In the genomic region with DNA sequence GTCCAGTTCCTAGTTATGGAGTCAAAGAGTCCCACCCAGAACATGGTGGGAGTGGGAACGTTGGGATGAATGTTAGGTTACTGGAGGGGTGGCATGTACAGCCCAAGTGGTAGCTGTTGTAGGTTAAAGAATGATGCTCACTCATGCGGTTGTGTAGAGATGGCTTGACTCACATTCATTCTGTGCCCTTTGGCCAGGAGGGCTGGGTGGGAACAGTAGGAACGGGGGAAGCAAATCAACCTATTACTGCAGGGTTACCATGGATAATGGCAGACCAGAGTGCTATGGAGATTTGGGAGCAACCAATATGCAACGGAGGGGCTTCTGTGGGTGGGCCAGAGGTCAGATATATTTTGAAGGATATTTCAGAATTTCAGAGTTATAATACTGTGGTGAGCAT, we compare ENCODE assay signal across 16 mouse cellular contexts. TPM values are rescaled to one million over a fixed set of nuclear protein-coding genes. Genes with fewer than 3 reads are reported as not detected.
DNase-seq lines count a peak whose midpoint lies in the region; ATAC-seq and TF ChIP-seq lines count a peak whose summit lies in the region.
"Had no signal": no experiment of that assay in that cellular context is flagged by ENCODE, and none has a peak within 500 bp of the region (broad histone marks: within the 10 kb centered on the region; RNA-seq: fewer than 3 reads in every experiment).

No protein-coding gene starts in this region.

- H3K36me3 ChIP-seq in hindbrain, embryonic 12.5 days, result no peaks in the 10 kb centered on the region
- H3K36me3 ChIP-seq in hindbrain, embryonic 11.5 days (ENCODE audit: control insufficient read depth, insufficient read depth, low read length), result no peaks in the 10 kb centered on the region
- H3K36me3 ChIP-seq in lung, embryonic 16.5 days (ENCODE audit: control insufficient read depth, insufficient read depth, low read length), result no peaks in the 10 kb centered on the region
- H3K36me3 ChIP-seq in hindbrain, postnatal 0 days (ENCODE audit: insufficient read depth, low read length), result no peaks in the 10 kb centered on the region
- H3K36me3 ChIP-seq: midbrain, embryonic 13.5 days had no signal

- peaks cover 44% of the 10 kb centered on the region for H3K4me1 ChIP-seq in hindbrain, embryonic 12.5 days
- peaks cover 9% of the 10 kb centered on the region; the same call in 1 of the 2 replicates for H3K4me1 ChIP-seq in hindbrain, embryonic 11.5 days (replicated peaks; ENCODE audit: control insufficient read depth, insufficient read depth, low read length)
- peaks cover 26% of the 10 kb centered on the region; the same call in 1 of the 2 replicates for H3K4me1 ChIP-seq in lung, embryonic 16.5 days (replicated peaks; ENCODE audit: control insufficient read depth, insufficient read depth, low read length)
- peaks cover 32% of the 10 kb centered on the region for H3K4me1 ChIP-seq in hindbrain, postnatal 0 days (ENCODE audit: insufficient read depth, low read length)

- ATAC-seq in hindbrain, embryonic 12.5 days (ENCODE audit: low FRiP score), result no peak
- no peak for ATAC-seq in hindbrain, embryonic 11.5 days (ENCODE audit: low FRiP score)
- no peak for ATAC-seq in lung, embryonic 16.5 days (ENCODE audit: low read depth)
- no peak for ATAC-seq in hindbrain, postnatal 0 days
- ATAC-seq: forebrain, embryonic 14.5 days had no signal

- peaks cover 37% of the 10 kb centered on the region for H3K27me3 ChIP-seq in hindbrain, embryonic 12.5 days
- peaks cover 29% of the 10 kb centered on the region for H3K27me3 ChIP-seq in hindbrain, embryonic 11.5 days (ENCODE audit: control insufficient read depth, insufficient read depth, low read length)
- peaks cover 32% of the 10 kb centered on the region for H3K27me3 ChIP-seq in lung, embryonic 16.5 days (ENCODE audit: control insufficient read depth, insufficient read depth, low read depth, low read length)
- peaks cover 24% of the 10 kb centered on the region for H3K27me3 ChIP-seq in hindbrain, postnatal 0 days (ENCODE audit: insufficient read depth, low read length)

- no peak for TF ChIP-seq CTCF in hindbrain, postnatal 0 days (IDR thresholded peaks at IDR 0.05; ENCODE audit: low read depth)

- H3K4me3 ChIP-seq in hindbrain, embryonic 12.5 days, result no peak overlapping the region
- H3K4me3 ChIP-seq in hindbrain, embryonic 11.5 days (ENCODE audit: low read depth, low read length), result no peak overlapping the region
- no peak overlapping the region for H3K4me3 ChIP-seq in lung, embryonic 16.5 days (ENCODE audit: low read length)
- H3K4me3 ChIP-seq in hindbrain, postnatal 0 days (ENCODE audit: low read length), result no peak overlapping the region
- H3K4me3 ChIP-seq: midbrain, embryonic 13.5 days had no signal

- no peaks in the 10 kb centered on the region for H3K9me3 ChIP-seq in hindbrain, embryonic 12.5 days (replicated peaks)
- H3K9me3 ChIP-seq in hindbrain, embryonic 11.5 days (ENCODE audit: control insufficient read depth, low read length), result no peaks in the 10 kb centered on the region
- no peaks in the 10 kb centered on the region for H3K9me3 ChIP-seq in lung, embryonic 16.5 days (ENCODE audit: control insufficient read depth, low read length)
- no peaks in the 10 kb centered on the region for H3K9me3 ChIP-seq in hindbrain, postnatal 0 days (ENCODE audit: low read length)
- H3K9me3 ChIP-seq: midbrain, embryonic 13.5 days had no signal

- H3K27ac ChIP-seq in hindbrain, embryonic 12.5 days, result no peak overlapping the region
- no peak overlapping the region for H3K27ac ChIP-seq in hindbrain, embryonic 11.5 days (ENCODE audit: low read depth, low read length)
- H3K27ac ChIP-seq in lung, embryonic 16.5 days (ENCODE audit: low read length), result peak overlapping the region; percentile 44
- peak overlapping the region; percentile 36; the same call in 1 of the 2 replicates for H3K27ac ChIP-seq in hindbrain, postnatal 0 days

- WGBS in hindbrain, embryonic 12.5 days, result 72% methylated on average over 4 of the region's 4 CpGs
- WGBS in hindbrain, embryonic 11.5 days, result 82% methylated on average over 4 of the region's 4 CpGs
- 75% methylated on average over 4 of the region's 4 CpGs for WGBS in lung, embryonic 16.5 days
- WGBS in hindbrain, postnatal 0 days, result 76% methylated on average over 4 of the region's 4 CpGs

- H3K4me2 ChIP-seq in hindbrain, embryonic 12.5 days (replicated peaks), result 0 out of 2 replicates have a peak overlapping the region, but pooled peaks have one; percentile 41
- H3K4me2 ChIP-seq in hindbrain, embryonic 11.5 days (replicated peaks; ENCODE audit: low read depth, low read length), result no peak overlapping the region
- no peak overlapping the region; the same call in 1 of the 2 replicates for H3K4me2 ChIP-seq in lung, embryonic 16.5 days (ENCODE audit: low read depth, low read length)
- no peak overlapping the region for H3K4me2 ChIP-seq in hindbrain, postnatal 0 days (ENCODE audit: low read depth, low read length)

- H3K9ac ChIP-seq in hindbrain, embryonic 12.5 days, result no peak overlapping the region
- no peak overlapping the region for H3K9ac ChIP-seq in hindbrain, embryonic 11.5 days (ENCODE audit: low read depth, low read length)
- H3K9ac ChIP-seq in lung, embryonic 16.5 days (ENCODE audit: low read length), result peak overlapping the region; percentile 49; the same call in 1 of the 2 replicates
- H3K9ac ChIP-seq in hindbrain, postnatal 0 days (replicated peaks; ENCODE audit: low read length), result no peak overlapping the region

- peak; percentile 92 for DNase-seq in heart, adult 11 months
- no peak for DNase-seq in heart, adult 18-20 months
- DNase-seq in hindbrain, embryonic 11.5 days (ENCODE audit: low spot score), result no peak
- no peak for DNase-seq in lung, adult 18-20 months
- no peak for DNase-seq in hindbrain, postnatal 0 days (ENCODE audit: low spot score)
- no peak for DNase-seq in frontal cortex, postnatal 25 days (ENCODE audit: low spot score in 2 of 2)
- DNase-seq: thymus, adult 18-20 months had no signal

RNA-seq across cellular contexts. Expression of gene Sox18, which starts 3.5 kb away (rescaled TPM):
- total RNA-seq in heart, adult 18-20 months (2021), result 10 to 100 TPM; 38.7 to 49.6 TPM
- polyA plus RNA-seq in hindbrain, embryonic 12.5 days (2016; fragmentation: Nextera tagmentation; extraction: Ambion mirVana), result 21.4 and 22.0 TPM in 2 replicates
- polyA plus RNA-seq in hindbrain, embryonic 11.5 days (2014; fragmentation: Nextera tagmentation; extraction: Ambion mirVana), result 17.0 and 17.1 TPM in 2 replicates
- polyA plus RNA-seq in lung, embryonic 16.5 days (2015; fragmentation: Nextera tagmentation; extraction: Ambion mirVana), result 84.1 and 84.8 TPM in 2 replicates
- total RNA-seq in hindbrain, postnatal 0 days (2014; rRNA removed), result 10.8 and 14.7 TPM in 2 replicates
- 10.6 and 11.6 TPM in 2 replicates for polyA plus RNA-seq in hindbrain, postnatal 0 days (2015; fragmentation: Nextera tagmentation; extraction: Ambion mirVana)

RNA-seq across cellular contexts. Expression of gene Tcea2, which starts 5.2 kb away (rescaled TPM):
- total RNA-seq in heart, adult 18-20 months (2021), result 1 to 10 TPM; 5.1 to 5.8 TPM
- polyA plus RNA-seq in hindbrain, embryonic 12.5 days (2016; fragmentation: Nextera tagmentation; extraction: Ambion mirVana), result 27.7 and 29.9 TPM in 2 replicates
- 20.7 and 21.2 TPM in 2 replicates for polyA plus RNA-seq in hindbrain, embryonic 11.5 days (2014; fragmentation: Nextera tagmentation; extraction: Ambion mirVana)
- 19.3 and 19.7 TPM in 2 replicates for polyA plus RNA-seq in lung, embryonic 16.5 days (2015; fragmentation: Nextera tagmentation; extraction: Ambion mirVana)
- 37.2 and 50.2 TPM in 2 replicates for total RNA-seq in hindbrain, postnatal 0 days (2014; rRNA removed)
- 48.7 and 54.3 TPM in 2 replicates for polyA plus RNA-seq in hindbrain, postnatal 0 days (2015; fragmentation: Nextera tagmentation; extraction: Ambion mirVana)

RNA-seq across cellular contexts. Expression of gene Gm29797, which starts 18.1 kb away (rescaled TPM):
- not detected for total RNA-seq in heart, adult 18-20 months (2021)
- polyA plus RNA-seq in hindbrain, embryonic 12.5 days (2016; fragmentation: Nextera tagmentation; extraction: Ambion mirVana), result 0.30 and 0.43 TPM in 2 replicates
- polyA plus RNA-seq in hindbrain, embryonic 11.5 days (2014; fragmentation: Nextera tagmentation; extraction: Ambion mirVana), result 0.35 TPM in 1 of 2 replicates, not detected in the other
- 0.21 and 0.49 TPM in 2 replicates for polyA plus RNA-seq in lung, embryonic 16.5 days (2015; fragmentation: Nextera tagmentation; extraction: Ambion mirVana)
- not detected in 2 replicates for total RNA-seq in hindbrain, postnatal 0 days (2014; rRNA removed)
- not detected in 2 replicates for polyA plus RNA-seq in hindbrain, postnatal 0 days (2015; fragmentation: Nextera tagmentation; extraction: Ambion mirVana)
- total RNA-seq: gastrocnemius, adult 8-10 months had no signal
- polyA plus RNA-seq: forebrain, embryonic 14.5 days; midbrain, embryonic 13.5 days had no signal

RNA-seq across cellular contexts. Expression of gene Rgs19, which starts 18.8 kb away (rescaled TPM):
- 1 to 10 TPM; 7.4 to 7.7 TPM for total RNA-seq in heart, adult 18-20 months (2021)
- polyA plus RNA-seq in hindbrain, embryonic 12.5 days (2016; fragmentation: Nextera tagmentation; extraction: Ambion mirVana), result 49.4 and 54.4 TPM in 2 replicates
- 62.2 and 63.7 TPM in 2 replicates for polyA plus RNA-seq in hindbrain, embryonic 11.5 days (2014; fragmentation: Nextera tagmentation; extraction: Ambion mirVana)
- 59.8 and 63.4 TPM in 2 replicates for polyA plus RNA-seq in lung, embryonic 16.5 days (2015; fragmentation: Nextera tagmentation; extraction: Ambion mirVana)
- 57.9 and 94.0 TPM in 2 replicates for total RNA-seq in hindbrain, postnatal 0 days (2014; rRNA removed)
- 50.6 and 56.8 TPM in 2 replicates for polyA plus RNA-seq in hindbrain, postnatal 0 days (2015; fragmentation: Nextera tagmentation; extraction: Ambion mirVana)

RNA-seq across cellular contexts. Expression of gene Lkaaear1, which starts 23.3 kb away (rescaled TPM):
- not detected for total RNA-seq in heart, adult 18-20 months (2021)
- polyA plus RNA-seq in hindbrain, embryonic 12.5 days (2016; fragmentation: Nextera tagmentation; extraction: Ambion mirVana), result not detected in 2 replicates
- not detected in 2 replicates for polyA plus RNA-seq in hindbrain, embryonic 11.5 days (2014; fragmentation: Nextera tagmentation; extraction: Ambion mirVana)
- polyA plus RNA-seq in lung, embryonic 16.5 days (2015; fragmentation: Nextera tagmentation; extraction: Ambion mirVana), result not detected in 2 replicates
- total RNA-seq in hindbrain, postnatal 0 days (2014; rRNA removed), result not detected in 2 replicates
- not detected in 2 replicates for polyA plus RNA-seq in hindbrain, postnatal 0 days (2015; fragmentation: Nextera tagmentation; extraction: Ambion mirVana)
- total RNA-seq: adrenal gland, postnatal 36 days; gastrocnemius, adult 8-10 months; left cerebral cortex, postnatal 10 days had no signal
- polyA plus RNA-seq: forebrain, embryonic 14.5 days; kidney, embryonic 16.5 days; midbrain, embryonic 13.5 days; urinary bladder, adult 2 months had no signal

Comparison
In these comparisons a context has a peak if more than half of its experiments do, and no peak if none do; other contexts are left out.
1. H3K27ac ChIP-seq: peak in lung, embryonic 16.5 days (single experiment) and hindbrain, postnatal 0 days (single experiment); none in hindbrain, embryonic 12.5 days (single experiment) and hindbrain, embryonic 11.5 days (single experiment).